Mouse (Mus musculus) hindbrain, postnatal 0 days (tissue): ENCODE data around the gene Rab3c. TPM values are rescaled to one million over a fixed set of nuclear protein-coding genes. Genes with fewer than 3 reads are reported as not detected.

Experiments used
- ATAC-seq: fragments of 200-750 bp; cut with Nextera tagmentation; 2 replicates; pipeline ENCODE4 v1.8.0; 2017; ENCODE audit warnings: mild to moderate bottlenecking, moderate TSS enrichment, moderate library complexity
- DNase-seq: peaks from one replicate; pipeline ENCODE4 v3.0.0-alpha.2; 2015; ENCODE audit warnings: low spot score
- H3K27ac ChIP-seq: fragments of 300-500 bp; sonication (generic); 2 replicates; pipeline ENCODE4 v1.5.1; 2014; ENCODE audit warnings: mild to moderate bottlenecking
- H3K27me3 ChIP-seq: fragments of 300-500 bp; sonication (generic); 2 replicates; pipeline ENCODE4 v1.6.1; 2014; ENCODE audit warnings: low read length, mixed read lengths; ENCODE audit not compliant: insufficient read depth
- H3K36me3 ChIP-seq: fragments of 300-500 bp; sonication (generic); 2 replicates; pipeline ENCODE4 v1.6.1; 2014; ENCODE audit warnings: low read length, mixed read lengths; ENCODE audit not compliant: insufficient read depth
- H3K4me1 ChIP-seq: fragments of 300-500 bp; sonication (generic); 2 replicates; pipeline ENCODE4 v1.6.1; 2014; ENCODE audit warnings: antibody characterized with exemption, low read length, mixed read lengths; ENCODE audit not compliant: insufficient read depth
- H3K4me2 ChIP-seq: fragments of 300-500 bp; sonication (generic); 2 replicates; pipeline ENCODE4 v1.6.1; 2014; ENCODE audit warnings: low read depth, mild to moderate bottlenecking, low read length, moderate library complexity, mixed read lengths
- H3K4me3 ChIP-seq: fragments of 300-500 bp; sonication (generic); 2 replicates; pipeline ENCODE4 v1.5.1; 2014; ENCODE audit warnings: low read length
- H3K9ac ChIP-seq: fragments of 300-500 bp; sonication (generic); replicated peaks from 2 replicates; pipeline ENCODE4 v1.6.1; 2014; ENCODE audit warnings: mild to moderate bottlenecking, low read length, moderate library complexity, mixed read lengths
- H3K9me3 ChIP-seq: fragments of 300-500 bp; sonication (generic); 2 replicates; pipeline ENCODE4 v1.6.1; 2016; ENCODE audit warnings: low read length, mixed read lengths
- CTCF ChIP-seq: IDR thresholded peaks from 2 replicates; pipeline ENCODE4 v1.5.1; 2016; ENCODE audit warnings: antibody characterized with exemption, control low read depth, low read depth
- WGBS: fragments of 180-500 bp; shearing (Covaris S2); extraction: QIAGEN DNeasy Blood & Tissue Kit; methylation state at CpG from one replicate; pipeline ENCODE4 v1.1.7; 2014; 5-methylcytosine and 5-hydroxymethylcytosine counted together
- polyA plus RNA-seq: library from polyadenylated mRNA; unstranded; fragments of >200 nt; fragmentation: Nextera tagmentation; extraction: Ambion mirVana; gene quantifications from 2 replicates; pipeline ENCODE4 v1.2.1, GENCODE M21; 2015
- total RNA-seq: library from RNA; depleted of rRNA; stranded (reverse); fragments of >200 nt; gene quantifications from 2 replicates; pipeline ENCODE4 v1.2.3, GENCODE M21; 2014

Rab3c gene
- total and polyA plus RNA-seq, 2 experiments from 2014 or later = 125 to 130 TPM

DNA sequence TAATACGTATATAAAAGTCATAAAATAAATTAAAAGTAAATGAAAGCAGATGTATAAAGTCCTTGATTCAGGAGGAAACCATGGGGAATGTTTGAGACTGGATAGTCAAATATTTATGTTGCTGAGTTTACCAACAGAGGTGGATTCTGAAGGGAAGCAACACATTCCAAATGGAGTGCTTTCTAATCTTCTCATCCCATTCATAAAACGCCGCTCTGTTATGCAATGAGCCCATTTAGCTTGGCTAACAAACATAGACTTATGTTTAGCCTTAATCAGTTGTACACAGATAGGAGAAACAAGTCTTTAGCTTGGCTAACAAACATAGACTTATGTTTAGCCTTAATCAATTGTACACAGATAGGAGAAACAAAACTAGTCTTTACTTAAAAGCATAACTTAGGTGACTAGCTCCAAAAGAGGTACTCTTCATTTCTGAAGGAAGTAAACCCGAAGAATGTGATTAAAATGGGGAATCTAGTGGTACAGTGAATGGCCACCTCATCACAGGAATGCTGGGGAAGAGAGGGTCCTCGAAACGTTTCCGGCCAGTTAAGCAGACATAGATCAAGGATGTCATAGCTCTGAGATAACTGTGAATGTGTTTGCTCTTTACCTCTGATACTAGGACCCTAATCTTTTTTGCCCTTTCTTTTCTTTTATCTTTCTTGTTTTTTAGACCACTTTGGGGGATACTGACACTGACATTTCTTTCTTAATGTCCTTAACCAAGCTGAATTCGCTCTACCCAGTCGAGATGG is 1.6 kb downstream of the Rab3c start:
- DNase-seq = peak; percentile 31
- no peaks in the 10 kb centered on the region for H3K27me3 ChIP-seq
- H3K36me3 ChIP-seq = no peaks in the 10 kb centered on the region
- peak overlapping the region; percentile 66 for H3K4me2 ChIP-seq
- TF ChIP-seq CTCF = no peak
- H3K9me3 ChIP-seq = no peaks in the 10 kb centered on the region
- 36% methylated on average over 9 of the region's 9 CpGs for WGBS
- ATAC-seq = no peak
- no peaks in the 10 kb centered on the region for H3K4me1 ChIP-seq
- peak overlapping the region; percentile 65 for H3K4me3 ChIP-seq
- peak overlapping the region; percentile 62 for H3K9ac ChIP-seq
- peak overlapping the region; percentile 86 for H3K27ac ChIP-seq

DNA sequence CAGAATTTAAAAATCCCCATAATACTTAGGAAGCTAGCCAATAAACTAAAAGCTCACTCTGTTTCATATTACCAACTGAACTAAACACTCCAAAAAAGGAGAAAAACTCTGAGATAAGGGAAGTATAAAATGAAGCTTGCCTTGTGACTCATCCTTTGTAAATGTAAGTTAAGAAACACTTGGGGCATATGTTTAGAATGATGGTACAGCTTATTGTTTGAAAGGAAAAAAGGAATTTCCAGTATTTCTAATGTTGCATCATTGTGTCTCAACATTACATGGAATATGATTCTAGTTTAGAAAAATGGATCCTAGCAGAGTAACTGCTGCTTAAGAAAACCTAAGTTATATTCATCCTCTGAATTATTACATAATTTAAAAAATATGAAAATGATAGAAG is 3.1 kb downstream of the Rab3c start:
- H3K27me3 ChIP-seq = no peaks in the 10 kb centered on the region
- no peak overlapping the region for H3K9ac ChIP-seq
- H3K4me2 ChIP-seq = peak overlapping the region; percentile 44
- no peaks in the 10 kb centered on the region for H3K9me3 ChIP-seq
- no peaks in the 10 kb centered on the region for H3K36me3 ChIP-seq
- no peak overlapping the region for H3K27ac ChIP-seq
- ATAC-seq (no peak), DNase-seq (no peak)
- H3K4me1 ChIP-seq = no peaks in the 10 kb centered on the region
- peak overlapping the region; percentile 20 for H3K4me3 ChIP-seq
- no peak for TF ChIP-seq CTCF

DNA sequence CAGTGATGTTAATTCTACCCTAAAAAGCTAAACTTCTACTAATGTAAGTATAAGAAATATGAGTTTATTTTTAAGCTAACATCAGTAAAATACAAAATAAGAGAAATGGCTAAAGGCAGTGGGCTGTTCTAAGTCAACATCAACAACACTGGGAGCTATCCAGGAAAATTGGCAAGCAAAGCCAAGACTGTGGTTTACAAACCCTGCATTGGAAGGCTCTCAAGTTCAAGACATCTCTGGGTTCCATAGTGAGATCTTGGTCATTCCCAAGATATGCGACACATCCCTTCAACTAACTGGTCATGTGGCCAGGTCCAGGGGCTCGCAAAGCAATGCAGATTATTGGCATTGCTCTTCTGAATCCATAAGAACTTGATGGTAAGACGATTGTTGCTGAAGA is 5.3 kb downstream of the Rab3c start:
- Histone ChIP-seq H3K9me3 (no peaks in the 10 kb centered on the region), H3K4me2 (no peak overlapping the region), H3K36me3 (no peaks in the 10 kb centered on the region), H3K4me1 (no peaks in the 10 kb centered on the region), H3K4me3 (no peak overlapping the region), H3K9ac (no peak overlapping the region), H3K27me3 (no peaks in the 10 kb centered on the region), H3K27ac (no peak overlapping the region)
- 88% methylated on average over 3 of the region's 3 CpGs for WGBS
- TF ChIP-seq CTCF = no peak
- DNase-seq (no peak), ATAC-seq (no peak)

DNA sequence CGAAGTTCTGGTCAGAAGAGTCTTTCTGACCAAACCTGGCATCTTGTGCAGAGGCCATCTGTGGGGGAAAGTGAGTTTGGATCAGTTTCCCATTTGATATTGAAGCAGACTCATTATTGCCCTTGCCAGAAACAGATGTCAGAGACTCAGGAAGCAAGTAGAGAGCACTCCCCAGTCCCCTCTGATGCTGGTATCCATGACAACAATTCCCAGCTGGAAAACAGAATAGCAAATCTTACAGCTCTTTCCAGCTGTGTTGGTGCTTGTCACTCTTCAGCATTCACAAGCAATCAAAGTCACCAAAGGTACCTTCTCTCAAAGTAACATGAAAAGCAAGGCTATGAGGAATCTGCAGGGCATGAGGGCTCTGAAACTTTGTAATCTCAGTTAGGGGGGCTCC is 20.1 kb downstream of the Rab3c start:
- no peak for ATAC-seq
- H3K4me3 ChIP-seq = no peak overlapping the region
- TF ChIP-seq CTCF = no peak
- H3K4me2 ChIP-seq = no peak overlapping the region
- H3K27ac ChIP-seq = no peak overlapping the region
- H3K9ac ChIP-seq = no peak overlapping the region
- peak; percentile 35 for DNase-seq
- H3K27me3 ChIP-seq = no peaks in the 10 kb centered on the region
- WGBS = 57% methylated on average over 1 of the region's 1 CpGs
- no peaks in the 10 kb centered on the region for H3K9me3 ChIP-seq
- peaks cover 8% of the 10 kb centered on the region; the same call in 1 of the 2 replicates for H3K36me3 ChIP-seq
- H3K4me1 ChIP-seq = peaks cover 6% of the 10 kb centered on the region; the same call in 1 of the 2 replicates

DNA sequence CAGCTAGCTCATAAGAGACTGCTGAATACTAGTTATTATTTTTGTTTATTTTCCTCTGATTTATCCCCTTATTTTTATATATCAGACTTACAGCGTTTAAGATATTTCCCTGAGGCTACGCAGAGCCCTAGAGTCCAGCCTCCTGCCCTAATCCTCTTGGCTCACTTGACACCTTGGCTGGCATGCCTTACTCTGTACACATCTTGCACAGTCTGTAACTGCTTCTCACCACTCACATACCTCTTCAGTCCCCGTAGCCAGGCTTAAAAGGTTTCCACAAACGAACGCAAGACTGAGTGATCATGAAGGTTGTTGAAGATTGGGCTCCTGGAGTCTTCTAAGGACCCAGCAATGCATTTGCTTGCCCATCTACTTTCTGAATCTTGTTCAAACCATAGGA is 29.3 kb downstream of the Rab3c start:
- no peak for TF ChIP-seq CTCF
- Histone ChIP-seq H3K4me3 (no peak overlapping the region), H3K27ac (no peak overlapping the region), H3K4me2 (no peak overlapping the region), H3K9me3 (no peaks in the 10 kb centered on the region), H3K9ac (no peak overlapping the region), H3K4me1 (no peaks in the 10 kb centered on the region), H3K27me3 (no peaks in the 10 kb centered on the region), H3K36me3 (no peaks in the 10 kb centered on the region)
- 92% methylated on average over 5 of the region's 5 CpGs for WGBS
- ATAC-seq = no peak
- no peak for DNase-seq

DNA sequence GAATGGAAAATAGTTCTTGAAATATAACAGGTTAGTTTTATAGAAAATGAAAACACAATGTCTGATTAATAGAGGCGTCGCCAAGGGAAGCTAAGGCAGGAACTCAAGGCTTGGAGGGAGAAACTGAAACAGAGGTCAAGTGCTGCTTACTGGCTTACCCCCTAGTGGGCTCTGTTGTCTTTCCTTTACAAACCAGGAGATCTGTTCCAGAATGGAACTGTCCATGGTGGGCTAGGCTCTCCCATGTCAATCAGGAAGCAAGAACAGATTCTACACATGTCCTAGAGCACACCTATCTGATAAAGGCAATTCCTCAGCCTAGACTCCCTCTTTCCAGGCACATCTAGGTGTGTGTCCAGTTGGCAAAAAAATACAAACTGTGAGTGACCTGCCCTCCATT is 32.3 kb downstream of the Rab3c start:
- Histone ChIP-seq H3K4me2 (no peak overlapping the region), H3K27ac (no peak overlapping the region), H3K4me3 (no peak overlapping the region), H3K36me3 (no peaks in the 10 kb centered on the region), H3K4me1 (no peaks in the 10 kb centered on the region), H3K9me3 (no peaks in the 10 kb centered on the region), H3K9ac (no peak overlapping the region), H3K27me3 (no peaks in the 10 kb centered on the region)
- ATAC-seq (no peak), DNase-seq (no peak)
- TF ChIP-seq CTCF = no peak
- WGBS = 81% methylated on average over 2 of the region's 2 CpGs

DNA sequence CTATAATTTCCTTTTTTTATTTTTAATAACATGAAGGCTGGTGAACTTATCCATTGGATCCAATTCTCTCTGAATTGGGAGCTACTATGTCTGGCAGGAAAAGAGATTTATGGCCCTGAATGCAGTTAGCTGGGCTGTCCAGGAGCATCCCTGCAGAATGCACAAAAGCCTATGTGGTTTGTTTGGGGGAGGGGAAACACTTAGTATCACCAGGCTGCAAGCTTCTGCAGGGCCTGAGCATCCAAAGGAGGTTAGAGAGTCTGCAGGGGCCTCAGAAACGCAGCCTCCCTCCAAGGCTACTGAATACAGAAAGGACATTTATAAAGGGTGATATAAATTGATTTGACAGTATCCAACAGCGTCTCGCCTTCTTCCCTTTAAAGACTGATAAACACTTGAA is 41.8 kb downstream of the Rab3c start:
- no peak overlapping the region for H3K9ac ChIP-seq
- DNase-seq = peak; percentile 48
- no peak; the same call in 1 of the 2 replicates for ATAC-seq
- peaks cover 16% of the 10 kb centered on the region; the same call in 1 of the 2 replicates for H3K4me1 ChIP-seq
- no peaks in the 10 kb centered on the region for H3K36me3 ChIP-seq
- no peak overlapping the region for H3K27ac ChIP-seq
- H3K4me2 ChIP-seq = no peak overlapping the region
- H3K27me3 ChIP-seq = no peaks in the 10 kb centered on the region
- no peaks in the 10 kb centered on the region for H3K9me3 ChIP-seq
- TF ChIP-seq CTCF = no peak
- no peak overlapping the region for H3K4me3 ChIP-seq
- 35% methylated on average over 3 of the region's 3 CpGs for WGBS
